Mouse (Mus musculus) stomach, postnatal 0 days (tissue): ENCODE data around the gene Prkcb.

Experiments used
- CTCF ChIP-seq: IDR thresholded peaks from 2 replicates; pipeline ENCODE4 v1.5.1; 2016; ENCODE audit warnings: antibody characterized with exemption, low read depth, mild to moderate bottlenecking, moderate library complexity
- EP300 ChIP-seq: optimal IDR thresholded peaks from 2 replicates; pipeline ENCODE3; 2016; ENCODE audit warnings: antibody characterized with exemption

DNA sequence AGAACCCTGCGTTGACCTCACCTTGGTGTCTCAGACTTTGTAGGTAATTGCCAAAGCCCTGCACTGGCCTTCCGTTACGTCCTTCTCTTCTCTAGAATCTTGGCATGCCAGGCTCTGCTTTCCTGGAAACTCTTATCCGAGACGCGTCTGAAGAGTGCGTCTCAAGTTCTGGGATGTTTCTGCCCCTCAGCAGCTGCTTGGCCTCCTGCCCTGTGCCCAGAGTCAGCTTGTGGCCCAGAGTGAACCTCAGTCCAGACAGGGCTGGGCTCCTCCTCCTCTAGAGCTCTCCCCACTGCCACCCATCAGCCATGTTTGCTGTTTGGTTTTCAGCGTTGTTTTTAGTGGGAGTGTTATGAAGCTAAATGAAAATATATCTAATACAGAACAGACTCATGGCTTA, 203.5 kb downstream of the Prkcb start:
- no peak for TF ChIP-seq CTCF
- no peak for TF ChIP-seq EP300
